Mouse (Mus musculus) ovary, postnatal 36 days (tissue): Measurements from ENCODE around the gene Caskin1.

Experiments used
- DNase-seq: peaks from one replicate; pipeline ENCODE4 v3.0.0; 2022; ENCODE audit warnings: low spot score, mixed read lengths

Caskin1 gene

DNA sequence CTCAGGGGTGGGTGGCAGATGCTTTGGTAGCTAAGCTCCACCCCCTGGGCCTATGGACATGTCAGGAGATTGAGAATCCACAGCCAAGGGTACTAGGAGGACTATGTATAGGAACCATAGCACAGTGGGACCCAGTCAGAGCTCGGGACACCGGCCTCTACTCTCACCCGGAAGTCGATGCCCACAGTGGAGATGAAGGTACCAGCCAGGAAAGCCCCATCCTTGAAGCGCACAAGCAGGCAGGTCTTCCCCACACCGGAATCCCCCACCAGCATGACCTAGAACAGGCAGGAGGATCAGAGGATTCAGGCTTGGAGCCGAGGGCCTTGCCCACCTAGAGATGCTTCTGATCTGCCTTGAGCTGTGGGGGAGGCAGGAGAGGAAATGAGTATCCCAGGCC, 43.6 kb downstream of the Caskin1 start:
- DNase-seq, result no peak

DNA sequence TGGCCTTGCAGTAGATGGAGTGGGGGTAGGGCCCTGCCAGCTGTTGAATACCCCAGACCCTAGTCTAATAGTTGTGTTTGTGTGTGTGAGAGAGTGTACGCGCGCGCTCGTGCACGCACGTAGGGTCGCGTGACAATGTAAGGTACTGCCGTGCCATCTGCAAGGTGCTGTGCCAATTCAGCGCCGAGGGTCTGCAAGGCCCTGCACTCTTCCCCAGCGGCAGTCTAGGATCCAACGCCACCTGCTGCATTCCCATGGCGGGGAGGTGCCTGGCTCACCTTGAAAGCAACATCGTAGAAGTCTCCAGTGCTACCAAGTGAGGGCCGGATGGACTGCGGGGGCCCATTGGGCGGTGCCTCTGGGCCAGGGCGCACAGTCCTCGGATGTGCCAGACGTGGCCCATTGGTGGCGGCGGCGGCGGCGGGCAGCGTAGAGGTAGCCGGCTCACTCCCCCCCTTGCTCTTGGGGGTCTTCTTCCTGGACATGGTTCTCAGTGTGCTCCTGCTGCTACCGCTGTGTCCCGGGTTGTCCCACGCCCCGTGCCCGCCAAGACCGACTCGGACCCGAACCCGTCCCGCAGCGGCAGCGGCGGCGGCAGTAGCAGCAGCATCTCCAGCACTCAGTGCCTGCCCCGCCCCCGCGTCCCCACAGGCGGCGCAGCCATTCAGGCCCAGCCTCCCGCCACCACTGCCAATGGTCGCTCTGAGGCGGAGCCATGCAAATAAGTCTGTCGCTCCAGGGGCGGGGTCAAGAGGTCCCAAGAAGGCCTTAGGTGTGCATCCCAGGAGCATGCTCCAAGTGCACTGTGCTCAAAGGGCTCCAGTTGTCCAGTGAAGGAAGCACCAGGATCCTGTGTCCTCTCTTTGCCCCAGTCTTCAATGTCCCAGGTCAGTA, 44.9 kb downstream of the Caskin1 start:
- peak; percentile 85 for DNase-seq

DNA sequence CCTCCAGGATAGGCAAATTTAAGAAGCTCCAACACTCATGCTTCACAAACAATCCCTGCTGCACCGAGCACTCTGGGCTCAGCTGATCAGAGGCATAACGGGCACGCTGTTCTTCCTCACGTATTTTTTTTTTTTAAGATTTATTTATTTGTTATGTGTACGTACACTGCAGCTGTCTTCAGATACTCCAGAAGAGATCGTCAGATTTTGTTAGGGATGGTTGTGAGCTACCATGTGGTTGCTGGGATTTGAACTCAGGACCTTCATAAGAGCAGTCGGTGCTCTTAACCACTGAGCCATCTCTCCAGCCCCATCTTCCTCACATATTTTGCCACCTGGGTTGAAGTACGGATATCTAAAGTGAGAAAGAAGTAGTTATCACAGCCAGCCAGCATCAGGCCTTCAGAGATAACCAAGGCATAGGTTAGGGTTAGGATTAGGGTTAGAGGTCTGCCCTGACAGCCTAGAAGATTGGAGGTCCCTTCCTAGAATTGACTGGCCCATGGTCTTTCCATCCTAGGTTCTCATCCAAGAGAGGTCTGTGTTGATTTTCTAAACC, 45.8 kb downstream of the Caskin1 start, which contains the start of gene Rab26:
TSS of gene Rab26 (minus strand) at position 51 of the 559 bp plus-strand sequence.
- DNase-seq, result no peak

DNA sequence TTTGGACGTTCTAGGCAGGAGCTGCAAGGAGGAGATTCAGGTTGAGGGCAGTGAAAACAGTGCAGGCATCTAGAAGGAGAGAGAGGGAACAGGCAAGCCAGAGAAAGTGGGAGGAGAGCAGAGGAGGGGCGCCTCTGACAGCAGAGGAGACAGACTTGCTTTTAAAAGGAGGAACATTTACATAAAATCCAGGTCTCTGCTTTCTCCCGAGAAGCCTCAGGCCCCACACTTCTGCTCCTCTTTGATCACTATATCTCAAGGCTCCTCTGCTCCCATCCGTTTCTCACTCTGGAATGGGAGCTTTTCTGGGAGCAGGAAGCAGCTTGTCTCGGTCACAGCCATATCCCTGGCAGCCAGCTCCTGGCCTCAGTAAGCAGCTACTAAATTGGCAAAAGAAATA, 46.9 kb downstream of the Caskin1 start:
- DNase-seq, result no peak

DNA sequence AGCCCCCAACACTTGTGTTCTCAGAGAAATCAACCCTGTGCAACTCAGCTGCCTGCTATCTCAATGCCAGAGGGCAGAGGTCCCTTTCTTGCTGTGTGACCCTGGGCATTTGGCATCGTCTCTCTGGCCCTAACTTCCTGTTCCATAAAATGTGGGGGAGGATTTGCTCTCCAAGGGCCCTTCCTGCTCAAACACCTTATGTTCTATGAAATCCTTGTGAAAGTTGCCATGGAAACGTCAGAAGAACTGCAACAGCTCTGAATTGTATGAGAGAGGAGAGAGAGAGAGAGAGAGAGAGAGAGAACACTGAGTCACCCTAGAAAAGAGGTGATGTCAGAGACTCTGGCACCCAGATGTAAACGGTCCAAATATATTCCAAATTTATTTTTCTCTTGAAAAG, 49.1 kb downstream of the Caskin1 start:
- no peak for DNase-seq

DNA sequence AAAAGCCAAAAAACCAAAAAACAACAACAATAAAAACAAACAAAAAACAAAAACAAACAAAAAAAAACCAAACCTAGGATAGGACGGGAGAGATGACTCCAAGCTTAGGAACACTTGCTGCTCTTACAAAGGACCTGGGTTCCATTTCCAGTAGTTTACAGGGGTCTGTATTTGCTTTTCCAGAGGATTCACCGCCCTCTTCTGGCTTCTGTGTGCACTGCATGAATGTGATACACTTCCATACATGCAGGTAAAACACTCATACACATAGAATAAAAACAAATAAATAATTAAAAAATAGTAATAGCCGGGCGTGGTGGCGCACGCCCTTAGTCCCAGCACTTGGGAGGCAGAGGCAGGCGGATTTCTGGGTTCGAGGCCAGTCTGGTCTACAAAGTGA, 50.5 kb downstream of the Caskin1 start:
- DNase-seq, result peak; percentile 41

DNA sequence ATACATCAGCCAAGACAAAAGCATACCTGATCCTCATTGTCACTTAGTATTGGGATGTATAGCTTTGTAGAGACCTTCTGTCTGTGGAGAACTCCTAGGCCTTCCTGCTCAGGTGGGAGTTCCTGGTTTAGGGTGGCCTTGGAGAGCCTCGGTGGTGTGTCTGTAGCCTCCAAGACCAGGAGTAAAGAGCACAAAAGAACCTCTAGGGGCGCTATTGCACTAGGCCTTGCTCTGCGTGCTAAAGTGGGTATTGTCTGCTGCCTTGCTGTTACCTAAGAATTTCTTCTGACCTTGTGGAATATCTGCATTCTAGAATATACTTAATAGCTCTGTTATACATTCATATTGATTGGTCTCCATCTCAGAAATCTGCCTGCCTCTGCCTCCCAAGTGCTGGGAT, 52.0 kb downstream of the Caskin1 start:
- DNase-seq, result no peak

DNA sequence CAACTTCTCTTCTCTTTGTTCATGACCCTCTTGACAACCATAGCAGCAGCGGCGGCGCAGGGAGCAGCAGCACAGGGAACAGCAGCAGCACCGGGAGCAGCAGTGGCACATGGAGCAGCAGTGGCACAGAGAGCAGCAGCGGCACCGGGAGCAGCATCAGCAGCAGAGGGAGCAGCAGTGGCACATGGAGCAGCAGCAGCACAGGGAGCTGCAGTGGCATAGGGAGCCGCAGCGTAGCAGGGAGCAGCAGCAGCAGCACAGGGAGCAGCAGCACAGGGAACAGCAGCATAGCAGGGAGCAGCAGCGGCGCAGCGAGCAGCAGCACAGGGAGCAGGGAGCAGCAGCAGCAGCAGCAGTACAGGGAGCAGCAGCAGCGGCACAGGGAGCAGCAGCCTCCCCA, 56.2 kb downstream of the Caskin1 start:
- DNase-seq, result no peak

DNA sequence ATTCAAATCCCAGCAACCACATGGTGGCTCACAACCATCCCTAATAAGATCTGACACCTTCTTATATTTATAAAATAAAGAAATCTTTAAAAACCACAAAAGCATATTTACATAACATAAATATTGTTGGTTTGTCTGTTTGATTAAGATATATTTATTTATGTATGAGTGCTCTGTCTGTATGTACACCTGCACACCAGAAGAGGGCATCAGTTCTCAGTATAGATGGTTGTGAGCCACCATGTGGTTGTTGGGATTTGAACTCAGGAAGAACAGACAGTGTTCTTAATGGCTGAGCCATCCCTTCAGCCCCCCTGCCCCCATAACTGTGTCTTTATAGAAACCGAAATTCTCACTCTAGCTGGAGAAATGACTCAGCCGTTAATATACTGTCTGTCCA, 56.8 kb downstream of the Caskin1 start:
- no peak for DNase-seq

DNA sequence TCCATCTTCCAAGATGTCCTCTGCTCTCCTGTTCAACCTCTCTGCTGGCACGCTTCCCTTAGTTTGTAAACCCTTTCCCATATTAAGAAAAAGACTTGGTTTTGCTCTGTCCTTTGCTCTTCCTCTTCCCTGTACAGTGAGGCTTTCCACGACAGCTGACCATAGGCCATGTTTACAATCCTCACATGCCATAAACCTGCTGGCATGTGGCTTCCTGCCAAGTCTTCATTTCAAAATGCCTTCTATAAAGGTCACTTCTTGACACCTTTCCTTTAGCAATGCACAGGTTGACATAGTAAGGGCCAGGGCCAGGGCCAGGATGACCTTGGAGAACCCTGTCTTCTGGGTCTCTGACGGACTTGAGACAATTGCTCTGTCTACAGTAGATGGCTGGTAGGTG, 57.8 kb downstream of the Caskin1 start:
- DNase-seq, result no peak

DNA sequence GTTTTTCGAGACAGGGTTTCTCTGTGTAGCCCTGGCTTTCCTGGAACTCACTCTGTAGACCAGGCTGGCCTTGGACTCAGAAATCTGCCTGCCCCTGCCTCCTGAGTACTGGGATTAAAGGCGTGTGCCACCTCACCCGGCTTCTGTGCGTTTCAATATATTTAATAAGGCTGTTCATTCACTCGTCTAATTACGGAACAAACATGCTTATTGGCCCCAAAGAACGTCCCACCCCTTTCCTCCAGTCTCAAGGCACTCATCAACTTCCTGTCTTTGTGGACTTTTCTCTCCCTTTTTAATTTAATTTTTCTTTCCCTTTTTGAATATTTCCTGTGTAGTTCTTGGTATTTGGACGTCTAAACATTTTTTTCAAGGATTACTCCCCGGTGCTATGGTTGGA, 60.0 kb downstream of the Caskin1 start:
- no peak for DNase-seq

DNA sequence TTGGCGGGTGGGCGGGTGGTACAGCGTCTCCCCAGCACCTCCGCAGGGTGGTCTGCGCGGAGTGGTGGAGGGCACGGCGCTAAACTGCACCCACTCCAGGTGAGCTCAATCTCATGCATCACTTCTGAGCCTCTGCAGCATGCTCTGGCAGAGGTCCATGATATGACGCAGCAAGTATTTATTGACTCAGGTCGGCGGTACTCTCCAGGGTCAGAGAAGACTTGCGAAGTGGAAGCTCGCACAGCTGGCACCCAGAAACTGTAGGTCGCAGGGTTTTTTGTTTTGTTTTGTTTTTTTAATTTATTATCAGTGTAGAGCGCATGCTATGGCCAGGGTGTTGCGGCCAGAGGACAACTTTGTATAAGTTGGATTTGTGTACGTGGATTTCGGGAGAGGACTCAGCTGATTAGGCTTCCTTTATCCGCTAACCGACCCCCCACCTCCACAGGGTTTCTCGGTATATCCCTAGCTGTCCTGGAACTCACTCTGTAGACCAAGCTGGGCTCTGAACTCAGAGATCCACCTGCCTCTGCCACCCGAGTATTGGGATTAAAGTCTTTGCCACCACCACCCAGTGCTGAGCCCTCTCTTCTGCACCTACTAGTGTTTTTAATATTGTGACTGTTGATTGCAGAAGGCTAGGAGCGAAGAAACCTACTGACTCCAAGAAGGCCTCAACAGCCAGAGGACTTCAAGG, 60.7 kb downstream of the Caskin1 start:
- no peak for DNase-seq

DNA sequence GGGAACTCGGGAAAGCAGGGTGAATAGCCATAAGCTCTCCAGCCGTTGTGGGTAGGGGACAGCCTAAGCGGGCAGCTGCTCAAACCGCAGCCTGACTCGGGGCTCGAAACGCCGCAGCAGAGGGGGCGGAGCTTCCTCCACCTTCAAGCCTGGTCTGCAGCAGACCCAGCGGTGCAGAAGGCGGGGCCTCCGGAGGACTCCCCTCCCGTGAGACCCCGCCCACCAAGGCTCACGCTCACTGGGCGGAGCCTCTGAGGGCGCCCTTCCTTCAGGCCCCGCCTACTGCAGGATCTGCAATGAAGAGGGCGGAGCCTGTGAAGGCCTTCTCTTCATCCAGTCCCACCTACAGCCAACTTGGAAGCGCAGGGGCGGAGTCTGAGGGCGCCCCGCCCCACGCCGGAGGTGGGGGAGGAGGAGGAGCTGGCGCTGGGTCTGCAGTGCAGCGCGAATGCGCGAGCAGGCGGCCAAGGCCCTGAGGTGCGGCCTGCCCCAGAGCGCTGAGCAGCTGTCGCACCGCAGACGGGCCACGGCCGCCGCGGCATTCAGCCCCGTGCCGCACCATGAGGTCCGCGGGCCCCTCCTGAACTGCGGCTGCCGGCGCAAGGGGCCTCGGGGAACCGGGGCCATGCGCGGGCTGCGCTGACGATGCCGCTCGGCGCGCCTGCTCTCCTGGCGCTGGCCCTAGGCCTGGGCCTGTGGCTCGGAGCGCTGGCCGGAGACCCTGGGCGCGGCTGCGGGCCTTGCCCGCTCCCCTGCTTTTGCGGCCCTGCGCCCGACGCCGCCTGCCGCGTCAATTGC, 61.4 kb downstream of the Caskin1 start, which contains the start of gene Pkd1:
TSS of gene Pkd1 (plus strand) at position 217 of the 798 bp plus-strand sequence.
- DNase-seq, result peak; percentile 100

DNA sequence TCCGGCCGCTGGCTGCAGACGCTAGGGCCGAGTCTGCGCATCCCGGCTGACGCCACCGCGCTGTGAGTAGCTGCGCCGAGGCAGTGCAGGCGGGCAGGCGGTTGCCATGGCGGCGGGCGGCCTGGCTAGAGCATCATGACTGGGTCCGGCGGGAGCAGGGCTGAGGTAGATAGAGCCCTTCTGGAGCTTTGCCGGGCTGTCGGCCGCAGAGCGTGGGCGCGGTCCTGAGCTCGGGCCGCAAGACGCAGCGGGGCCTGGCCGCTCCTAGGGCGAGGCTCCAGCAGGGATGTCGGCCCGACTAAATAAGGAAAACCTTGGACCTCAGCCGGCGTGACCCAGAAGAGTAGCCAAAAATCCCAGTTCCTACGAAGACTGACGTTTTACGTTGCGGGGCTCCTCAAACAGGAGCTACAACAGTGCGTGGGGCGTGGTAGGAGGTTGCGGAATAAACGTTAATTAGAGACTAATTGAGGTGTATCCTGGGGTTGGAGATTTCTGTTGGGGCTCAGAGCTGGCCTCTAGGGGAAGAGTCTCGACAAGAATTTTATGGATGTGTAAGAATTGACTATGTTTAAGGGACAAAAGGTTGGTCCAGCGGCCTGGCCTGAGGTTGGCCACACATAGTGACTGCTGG, 62.1 kb downstream of the Caskin1 start:
- DNase-seq, result peak; percentile 83

DNA sequence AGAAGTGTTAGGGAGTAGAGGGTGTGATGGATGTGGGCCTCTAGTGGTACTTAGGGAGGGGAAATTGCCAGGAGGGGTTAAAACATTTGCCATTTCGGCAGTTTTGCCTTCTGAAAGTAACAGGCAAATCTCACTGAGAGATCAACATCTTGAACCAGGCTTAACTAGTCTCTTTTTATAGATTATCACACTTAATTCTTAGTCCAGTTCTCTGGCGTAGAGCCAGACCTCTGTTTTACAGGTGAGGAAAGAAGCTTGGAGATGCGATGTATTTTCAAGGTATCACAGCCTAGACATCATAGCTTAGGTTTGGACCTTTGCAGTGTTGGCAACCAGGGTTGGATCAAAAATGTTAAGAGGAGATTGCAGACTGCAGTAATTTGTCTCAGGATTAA, 62.6 kb downstream of the Caskin1 start:
- DNase-seq, result no peak

DNA sequence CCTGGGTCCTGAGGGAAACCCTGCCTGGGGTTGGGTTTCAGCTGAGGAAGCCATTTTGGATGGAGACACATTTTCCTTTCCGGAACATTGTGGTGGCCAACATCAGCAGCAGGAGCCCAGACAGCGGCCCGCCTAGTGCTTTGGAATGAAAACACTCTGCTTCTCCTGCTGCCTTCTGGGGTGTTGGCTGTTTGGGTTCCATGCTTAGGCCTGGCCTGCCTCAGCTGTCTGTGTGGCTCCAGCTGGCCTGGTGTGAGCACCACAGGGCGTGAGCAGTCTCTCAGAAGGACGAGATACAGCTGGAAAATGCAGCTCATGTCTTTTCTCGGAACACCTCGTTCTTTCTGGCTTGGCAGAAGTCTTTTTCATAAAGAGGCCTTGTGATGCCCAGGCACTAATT, 68.7 kb downstream of the Caskin1 start:
- DNase-seq, result no peak
